ENCODE assay signal across 8 mouse cellular contexts in genomic region chr4:102569101-102569583, GRCm38 (mm10).
DNase-seq lines count a peak whose midpoint lies in the region; ATAC-seq and TF ChIP-seq lines count a peak whose summit lies in the region.

No protein-coding gene starts in this region.

- H3K27ac ChIP-seq in gastrocnemius, adult 2 months = peak overlapping the region; percentile 100
- H3K27ac ChIP-seq in heart, postnatal 0 days (ENCODE audit: low read depth) = peak overlapping the region; percentile 97

- no peak for TF ChIP-seq EP300 in heart, postnatal 0 days (IDR thresholded peaks at IDR 0.05; ENCODE audit: low read depth)

- no peak for ATAC-seq in heart, postnatal 0 days (ENCODE audit: insufficient read depth, low read depth)

- peaks cover 57% of the 10 kb centered on the region for H3K4me1 ChIP-seq in heart, postnatal 0 days (ENCODE audit: control insufficient read depth, insufficient read depth)

- peak overlapping the region; percentile 29; the same call in 1 of the 2 replicates for H3K9ac ChIP-seq in heart, postnatal 0 days (replicated peaks; ENCODE audit: low read depth, low read length)

- DNase-seq in gastrocnemius, adult 2 months = no peak
- DNase-seq in gastrocnemius, adult 18-20 months (ENCODE audit: low spot score) = no peak
- DNase-seq in B cell, adult 2 months = peak; percentile 73 to 78
- DNase-seq in heart, postnatal 0 days (ENCODE audit: low spot score) = no peak
- peak; percentile 92 for DNase-seq in naive thymus-derived CD4-positive, alpha-beta T cell, adult 2 months (ENCODE audit: low read depth)
- no peak for DNase-seq in left cerebral cortex, adult 8-10 months (ENCODE audit: low spot score in 2 of 2)
- DNase-seq in adrenal gland, adult 8-10 months = no peak
- DNase-seq in layer of hippocampus, postnatal 10 days (ENCODE audit: low spot score in 2 of 2) = no peak

- WGBS in heart, postnatal 0 days = 3% methylated on average over 8 of the region's 8 CpGs

- H3K4me3 ChIP-seq in gastrocnemius, adult 2 months = peak overlapping the region; percentile 75
- peak overlapping the region; percentile 26 for H3K4me3 ChIP-seq in heart, postnatal 0 days (ENCODE audit: low read depth, low read length)

- no peaks in the 10 kb centered on the region for H3K36me3 ChIP-seq in heart, postnatal 0 days (replicated peaks; ENCODE audit: control insufficient read depth, insufficient read depth, low read length)

- no peaks in the 10 kb centered on the region for H3K27me3 ChIP-seq in heart, postnatal 0 days (ENCODE audit: control insufficient read depth, insufficient read depth, low read length)

- H3K9me3 ChIP-seq in heart, postnatal 0 days (replicated peaks; ENCODE audit: control insufficient read depth, low read length) = no peaks in the 10 kb centered on the region

- intact Hi-C loops in gastrocnemius, adult 2 months (cut with DNase I) = loop anchor here (1.0 kb wide), 1 partner anchor 59 kb away; no protein-coding TSS in a partner anchor

- peak overlapping the region; percentile 82 for H3K4me2 ChIP-seq in heart, postnatal 0 days (ENCODE audit: low read depth, low read length)

- TF ChIP-seq CTCF in gastrocnemius, adult 2 months (IDR thresholded peaks at IDR 0.05) = no peak
- TF ChIP-seq CTCF in heart, postnatal 0 days (IDR thresholded peaks at IDR 0.05; ENCODE audit: low read depth) = no peak

Comparison
In these comparisons a context has a peak if more than half of its experiments do, and no peak if none do; other contexts are left out.
1. DNase-seq: peak in B cell, adult 2 months (2 of 2) and naive thymus-derived CD4-positive, alpha-beta T cell, adult 2 months (single experiment); none in gastrocnemius, adult 2 months (single experiment), gastrocnemius, adult 18-20 months (single experiment), heart, postnatal 0 days (single experiment), left cerebral cortex, adult 8-10 months (0 of 2), adrenal gland, adult 8-10 months (single experiment) and layer of hippocampus, postnatal 10 days (0 of 2).